Mouse (Mus musculus): ENCODE measurements around the gene Thoc6.
A peak's percentile ranks its signal among the peaks of the same experiment; 100 is the strongest.

Thoc6 gene

GRCm38 (mm10) chr17:23631241-23631640 lies 42.4 kb downstream of the Thoc6 start:
- no peak for DNase-seq (ENCODE audit: low read depth, low spot score)

DNA sequence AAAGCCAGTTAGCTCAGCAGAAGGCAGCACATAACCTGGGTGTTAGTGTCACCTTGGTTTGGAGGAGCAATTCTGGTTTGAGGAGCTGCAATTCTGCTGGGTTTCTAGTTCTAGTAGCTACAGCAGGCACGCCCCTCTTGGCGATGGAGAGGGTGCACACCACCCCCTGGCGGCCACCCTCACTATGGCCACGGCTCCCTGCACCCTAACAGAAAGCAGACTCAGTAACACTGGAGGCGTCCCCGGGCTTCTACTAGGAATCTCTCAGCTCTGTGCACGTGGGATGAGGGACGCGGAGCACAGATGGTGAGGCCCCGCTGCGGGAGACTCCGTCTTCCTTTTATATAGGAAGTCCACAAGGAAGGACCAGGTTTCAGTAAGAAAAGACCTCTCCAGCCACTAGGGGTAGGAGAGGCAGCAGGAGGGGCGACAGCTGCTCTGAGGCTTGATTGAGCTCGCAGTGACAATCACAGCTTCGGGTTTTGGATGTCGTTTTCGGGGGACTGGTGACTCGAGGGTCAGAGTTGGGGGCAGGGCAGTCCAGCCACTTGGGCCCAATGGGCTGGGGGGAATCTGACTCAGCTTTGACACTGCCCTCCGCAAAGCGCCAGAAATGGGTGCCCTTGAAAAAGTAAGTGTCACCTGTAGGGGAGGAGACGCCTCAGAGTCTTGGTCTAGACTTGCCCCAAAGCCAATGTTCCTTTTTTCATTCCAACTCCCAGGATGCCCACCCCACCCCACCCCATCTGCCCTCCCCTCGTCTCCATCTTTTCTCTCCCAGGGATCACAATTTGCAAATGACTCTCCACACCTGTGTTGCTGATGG lies 43.3 kb downstream of the Thoc6 start:
- DNase-seq (ENCODE audit: low read depth, low spot score) = peak; percentile 83

DNA sequence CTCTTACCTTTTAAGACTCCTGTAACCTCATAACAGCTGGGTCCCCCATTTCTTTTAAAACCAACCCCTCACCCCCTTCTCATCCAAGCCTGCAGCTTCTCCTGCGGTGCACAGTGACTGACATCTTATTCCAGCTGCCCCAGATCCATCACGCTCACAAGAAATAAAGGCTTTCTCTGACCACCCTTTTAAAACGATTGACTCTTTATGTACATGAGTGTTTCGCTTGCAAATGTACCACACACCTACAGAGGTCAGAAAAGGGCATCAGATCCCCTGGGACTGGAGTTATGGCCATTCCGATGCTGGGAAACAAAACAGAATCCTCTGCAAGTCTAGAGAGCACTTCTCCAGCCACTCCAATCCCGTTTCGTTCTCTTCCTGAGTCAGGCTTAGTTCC lies 45.9 kb downstream of the Thoc6 start:
- no peak for DNase-seq (ENCODE audit: low read depth, low spot score)

DNA sequence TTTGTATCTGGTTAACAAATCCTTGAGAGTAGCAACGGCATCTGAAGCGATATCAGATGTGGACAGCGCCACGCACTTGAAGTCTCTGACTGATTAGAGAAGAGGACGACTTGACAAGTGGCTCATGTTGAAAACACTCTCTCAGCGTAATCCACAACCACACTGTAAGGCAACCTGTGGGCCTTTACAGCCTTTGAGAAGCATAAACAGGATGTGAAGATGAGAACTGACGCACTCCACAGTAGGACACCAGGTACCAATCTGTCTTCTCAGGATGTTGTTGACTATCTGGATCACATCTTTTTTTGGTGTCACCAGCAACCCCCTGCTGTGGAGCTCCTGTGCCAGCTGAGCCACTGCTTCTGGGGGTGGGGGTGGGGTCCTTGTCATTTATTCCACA lies 53.3 kb downstream of the Thoc6 start:
- no peak for DNase-seq (ENCODE audit: low read depth, low spot score)
